Mouse (Mus musculus): ENCODE results near the gene Dnm2. TPM values are rescaled to one million over a fixed set of nuclear protein-coding genes. Genes with fewer than 3 reads are reported as not detected.
"Not testable (repeated sequence)": the region's sequence is repeated elsewhere in the genome, so short reads cannot be mapped to it uniquely, and the experiment has no call there.

The Dnm2 gene
- total and polyA plus RNA-seq, 2 experiments: 28.9 to 74.4 TPM

- Histone ChIP-seq H3K79me2 (ENCODE audit: control insufficient read depth, insufficient read depth, low read length) (peaks cover 4% of the 10 kb centered on the region; the same call in 1 of the 2 replicates), H3K4me1 (ENCODE audit: control insufficient read depth, insufficient read depth, low read length) (no peaks in the 10 kb centered on the region), H3K9ac (ENCODE audit: low read depth, low read length) (no peak overlapping the region), H3K4me3 (ENCODE audit: insufficient read depth, low read depth, low read length) (no peak overlapping the region), H3K27ac (replicated peaks; ENCODE audit: insufficient read depth, low read depth, low read length) (no peak overlapping the region), H3K36me3 (ENCODE audit: control insufficient read depth, insufficient read depth, low read length) (peaks cover 40% of the 10 kb centered on the region), H3K27me3 (ENCODE audit: control insufficient read depth, insufficient read depth, low read length) (no peaks in the 10 kb centered on the region)
- DNase-seq (ENCODE audit: extremely low read depth, low read depth, low spot score): peak; percentile 29
- TF ChIP-seq POLR2A (IDR thresholded peaks at IDR 0.05; ENCODE audit: extremely low read depth, insufficient read depth, low read length) (no peak), CTCF (IDR thresholded peaks at IDR 0.05; ENCODE audit: low read depth, low read length) (peak; percentile 68)
- 85% methylated on average over 20 of the region's 20 CpGs for WGBS
Observed at GRCm38 (mm10) chr9:21469032-21470024, 44.6 kb downstream of the Dnm2 start.

GRCm38 (mm10) chr9:21472913-21473312 is 48.2 kb downstream of the Dnm2 start:
- H3K4me1 ChIP-seq (ENCODE audit: control insufficient read depth, insufficient read depth, low read length): no peaks in the 10 kb centered on the region
- H3K4me3 ChIP-seq (ENCODE audit: insufficient read depth, low read depth, low read length): no peak overlapping the region
- H3K27me3 ChIP-seq (ENCODE audit: control insufficient read depth, insufficient read depth, low read length): no peaks in the 10 kb centered on the region
- DNase-seq (ENCODE audit: extremely low read depth, low read depth, low spot score): no peak
- peaks cover 55% of the 10 kb centered on the region for H3K36me3 ChIP-seq (ENCODE audit: control insufficient read depth, insufficient read depth, low read length)
- no peak overlapping the region for H3K9ac ChIP-seq (ENCODE audit: low read depth, low read length)
- 91% methylated on average over 4 of the region's 4 CpGs for WGBS
- peaks cover 4% of the 10 kb centered on the region; the same call in 1 of the 2 replicates for H3K79me2 ChIP-seq (ENCODE audit: control insufficient read depth, insufficient read depth, low read length)
- TF ChIP-seq CTCF (IDR thresholded peaks at IDR 0.05; ENCODE audit: low read depth, low read length): no peak
- TF ChIP-seq POLR2A (IDR thresholded peaks at IDR 0.05; ENCODE audit: extremely low read depth, insufficient read depth, low read length): no peak
- H3K27ac ChIP-seq (replicated peaks; ENCODE audit: insufficient read depth, low read depth, low read length): no peak overlapping the region

GRCm38 (mm10) chr9:21477707-21478106 is 53.0 kb downstream of the Dnm2 start:
- peaks cover 48% of the 10 kb centered on the region for H3K36me3 ChIP-seq (ENCODE audit: control insufficient read depth, insufficient read depth, low read length)
- TF ChIP-seq POLR2A (IDR thresholded peaks at IDR 0.05; ENCODE audit: extremely low read depth, insufficient read depth, low read length) (no peak), CTCF (IDR thresholded peaks at IDR 0.05; ENCODE audit: low read depth, low read length) (no peak)

GRCm38 (mm10) chr9:21484065-21484464 is 59.4 kb downstream of the Dnm2 start:
- no peaks in the 10 kb centered on the region for H3K27me3 ChIP-seq (ENCODE audit: control insufficient read depth, insufficient read depth, low read length)
- H3K36me3 ChIP-seq (ENCODE audit: control insufficient read depth, insufficient read depth, low read length): peaks cover 20% of the 10 kb centered on the region
- DNase-seq (ENCODE audit: extremely low read depth, low read depth, low spot score): no peak
- WGBS: 91% methylated on average over 4 of the region's 4 CpGs
- no peak overlapping the region for H3K27ac ChIP-seq (replicated peaks; ENCODE audit: insufficient read depth, low read depth, low read length)
- no peak overlapping the region for H3K9ac ChIP-seq (ENCODE audit: low read depth, low read length)
- TF ChIP-seq POLR2A (IDR thresholded peaks at IDR 0.05; ENCODE audit: extremely low read depth, insufficient read depth, low read length) (no peak), CTCF (IDR thresholded peaks at IDR 0.05; ENCODE audit: low read depth, low read length) (no peak)
- no peaks in the 10 kb centered on the region for H3K4me1 ChIP-seq (ENCODE audit: control insufficient read depth, insufficient read depth, low read length)
- H3K4me3 ChIP-seq (ENCODE audit: insufficient read depth, low read depth, low read length): no peak overlapping the region
- H3K79me2 ChIP-seq (ENCODE audit: control insufficient read depth, insufficient read depth, low read length): no peaks in the 10 kb centered on the region; the same call in 1 of the 2 replicates

More at GRCm38 (mm10) chr9:21477707-21478106, 53.0 kb downstream of the Dnm2 start:
- DNase-seq (ENCODE audit: extremely low read depth, low read depth, low spot score): no peak
- Histone ChIP-seq H3K79me2 (ENCODE audit: control insufficient read depth, insufficient read depth, low read length) (no peaks in the 10 kb centered on the region; the same call in 1 of the 2 replicates), H3K9ac (ENCODE audit: low read depth, low read length) (no peak overlapping the region), H3K4me3 (ENCODE audit: insufficient read depth, low read depth, low read length) (no peak overlapping the region), H3K27ac (replicated peaks; ENCODE audit: insufficient read depth, low read depth, low read length) (no peak overlapping the region), H3K27me3 (ENCODE audit: control insufficient read depth, insufficient read depth, low read length) (no peaks in the 10 kb centered on the region), H3K4me1 (ENCODE audit: control insufficient read depth, insufficient read depth, low read length) (no peaks in the 10 kb centered on the region)
- WGBS: 98% methylated on average over 6 of the region's 6 CpGs

- WGBS: 100% methylated on average over 1 of the region's 2 CpGs
- H3K79me2 ChIP-seq (ENCODE audit: control insufficient read depth, insufficient read depth, low read length); H3K4me1 ChIP-seq (ENCODE audit: control insufficient read depth, insufficient read depth, low read length); H3K4me3 ChIP-seq (ENCODE audit: insufficient read depth, low read depth, low read length); H3K27me3 ChIP-seq (ENCODE audit: control insufficient read depth, insufficient read depth, low read length); H3K9ac ChIP-seq (ENCODE audit: low read depth, low read length); H3K27ac ChIP-seq (replicated peaks; ENCODE audit: insufficient read depth, low read depth, low read length); DNase-seq (ENCODE audit: extremely low read depth, low read depth, low spot score): not testable (repeated sequence)
- H3K36me3 ChIP-seq (ENCODE audit: control insufficient read depth, insufficient read depth, low read length): peaks cover 16% of the 10 kb centered on the region
Observed at GRCm38 (mm10) chr9:21488246-21488645, 63.5 kb downstream of the Dnm2 start.

GRCm38 (mm10) chr9:21490696-21491095 is 66.0 kb downstream of the Dnm2 start:
- no peak for DNase-seq (ENCODE audit: extremely low read depth, low read depth, low spot score)
- H3K27me3 ChIP-seq (ENCODE audit: control insufficient read depth, insufficient read depth, low read length): no peaks in the 10 kb centered on the region
- no peak for TF ChIP-seq CTCF (IDR thresholded peaks at IDR 0.05; ENCODE audit: low read depth, low read length)
- TF ChIP-seq POLR2A (IDR thresholded peaks at IDR 0.05; ENCODE audit: extremely low read depth, insufficient read depth, low read length): no peak
- no peaks in the 10 kb centered on the region for H3K79me2 ChIP-seq (ENCODE audit: control insufficient read depth, insufficient read depth, low read length)
- 94% methylated on average over 9 of the region's 9 CpGs for WGBS
- H3K4me3 ChIP-seq (ENCODE audit: insufficient read depth, low read depth, low read length): no peak overlapping the region
- H3K9ac ChIP-seq (ENCODE audit: low read depth, low read length): no peak overlapping the region
- H3K27ac ChIP-seq (replicated peaks; ENCODE audit: insufficient read depth, low read depth, low read length): no peak overlapping the region
- H3K4me1 ChIP-seq (ENCODE audit: control insufficient read depth, insufficient read depth, low read length): no peaks in the 10 kb centered on the region
- H3K36me3 ChIP-seq (ENCODE audit: control insufficient read depth, insufficient read depth, low read length): peaks cover 1% of the 10 kb centered on the region; the same call in 1 of the 2 replicates

Measured in liver, adult 2 months (tissue).